Mouse (Mus musculus) megakaryocyte, embryonic 14.5 days (primary cell): ENCODE measurements around the gene Focad. TPM values are rescaled to one million over a fixed set of nuclear protein-coding genes. Genes with fewer than 3 reads are reported as not detected.

Source experiments
- H3K27me3 ChIP-seq: replicated peaks from 2 replicates; pipeline ENCODE3; 2012; ENCODE audit warnings: inconsistent platforms
- H3K36me3 ChIP-seq: replicated peaks from 2 replicates; pipeline ENCODE3; 2012; ENCODE audit warnings: low read length, inconsistent platforms, mixed read lengths
- H3K4me1 ChIP-seq: 2 replicates; pipeline ENCODE4 v1.6.1; 2012; ENCODE audit warnings: inconsistent platforms
- H3K4me3 ChIP-seq: replicated peaks from 2 replicates; pipeline ENCODE3; 2012; ENCODE audit warnings: moderate library complexity, mild to moderate bottlenecking, inconsistent platforms
- H3K9me3 ChIP-seq: 2 replicates; pipeline ENCODE4 v1.6.1; 2012; ENCODE audit warnings: inconsistent platforms
- FLI1 ChIP-seq: IDR thresholded peaks from 2 replicates; pipeline ENCODE4 v1.6.1; 2012; ENCODE audit warnings: low read length, inconsistent platforms, mixed read lengths
- GATA1 ChIP-seq: IDR thresholded peaks from 3 replicates; pipeline ENCODE4 v1.6.1; 2012; ENCODE audit warnings: mixed read lengths, low read length, inconsistent platforms, borderline replicate concordance
- polyA plus RNA-seq: library from polyadenylated mRNA; stranded (reverse); fragments of >175 nt; gene quantifications from 2 replicates; pipeline ENCODE4 v1.2.3, GENCODE M21; 2012; ENCODE audit warnings: low replicate concordance; ENCODE audit not compliant: insufficient read depth

Gene Focad
- polyA plus RNA-seq, 1 experiment = 2.8 TPM

DNA sequence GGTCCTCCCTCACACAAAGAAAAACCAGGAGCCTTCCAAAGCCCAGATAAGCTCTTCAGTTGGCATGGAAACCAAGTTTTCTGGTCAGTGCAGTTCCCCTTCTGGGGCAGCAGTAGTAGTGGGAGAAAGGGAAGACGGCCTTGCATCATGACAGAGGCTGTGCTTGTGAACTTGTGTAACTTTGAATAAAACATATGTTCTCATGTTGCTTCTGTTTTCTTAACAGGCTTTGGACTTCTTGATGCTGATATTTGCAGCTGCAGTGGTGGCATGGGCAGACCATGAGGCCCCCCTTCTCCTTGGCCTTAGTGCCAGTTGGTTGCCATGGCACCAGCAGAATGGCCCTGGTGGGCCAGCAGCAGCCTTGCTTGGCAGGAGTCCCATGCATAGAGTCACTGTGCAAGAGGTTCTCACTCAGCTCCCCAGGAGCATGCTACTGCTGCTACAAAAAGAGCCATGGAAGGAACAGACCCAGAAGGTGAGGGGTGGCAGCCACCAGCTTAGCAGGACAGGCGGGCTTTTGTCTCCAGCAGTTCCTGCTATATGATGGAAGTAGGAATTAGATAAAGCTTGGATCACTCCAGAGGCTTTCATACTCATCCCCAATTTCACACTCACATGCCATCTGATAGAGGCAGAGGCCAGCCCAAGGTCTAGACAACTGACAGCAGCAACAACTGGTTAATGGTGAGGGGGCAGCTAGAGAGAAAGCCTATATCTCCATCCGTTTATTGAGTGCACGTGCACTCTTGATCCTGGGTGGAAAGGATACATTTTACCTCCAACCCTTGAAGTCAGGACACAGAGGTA, 312.7 kb downstream of the Focad start:
- no peak for TF ChIP-seq GATA1
- no peak for TF ChIP-seq FLI1
- Histone ChIP-seq H3K27me3 (no peaks in the 10 kb centered on the region), H3K4me3 (no peak overlapping the region), H3K4me1 (peaks cover 12% of the 10 kb centered on the region), H3K9me3 (no peaks in the 10 kb centered on the region), H3K36me3 (peaks cover 66% of the 10 kb centered on the region)

DNA sequence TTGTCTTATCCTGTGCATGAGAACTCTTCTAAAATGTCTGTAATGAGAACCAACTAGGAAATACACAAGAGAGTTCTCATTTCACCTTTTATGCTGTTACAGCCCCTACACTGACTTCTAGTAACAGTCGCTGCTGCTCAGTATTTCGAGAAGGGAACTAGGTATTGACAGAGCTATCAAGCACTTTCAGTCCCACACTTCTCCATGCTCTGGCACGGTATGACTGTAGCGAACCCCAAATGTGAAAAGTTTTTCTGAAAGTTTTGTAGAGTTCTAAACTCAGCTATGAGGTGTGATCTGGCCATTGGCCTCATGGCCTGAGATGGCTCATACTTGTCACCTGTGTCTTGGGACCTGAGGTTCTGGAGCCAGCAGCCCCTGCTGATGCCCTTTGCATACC, 314.9 kb downstream of the Focad start:
- Histone ChIP-seq H3K4me1 (peaks cover 14% of the 10 kb centered on the region), H3K36me3 (peaks cover 76% of the 10 kb centered on the region)
- TF ChIP-seq FLI1 (no peak), GATA1 (no peak)

DNA sequence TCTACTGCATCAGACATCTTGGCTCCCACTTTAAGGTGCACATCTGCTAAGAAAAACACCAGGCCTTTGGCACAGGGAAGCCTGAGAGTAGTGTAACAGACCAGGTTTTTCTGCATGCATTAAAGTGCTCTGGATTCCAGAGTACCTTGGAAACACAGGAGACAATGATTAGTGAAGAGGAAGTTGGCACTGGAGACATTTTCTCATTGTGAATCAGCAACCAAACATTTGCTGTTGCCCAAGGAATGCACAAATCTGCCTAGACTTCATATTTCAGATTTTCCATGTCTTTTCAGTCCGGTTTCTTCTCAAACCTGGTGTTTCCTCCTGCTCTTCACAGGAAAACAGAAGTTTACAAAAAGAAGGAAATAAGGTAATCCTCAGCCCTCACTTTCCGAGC, 317.9 kb downstream of the Focad start:
- no peaks in the 10 kb centered on the region for H3K27me3 ChIP-seq
- H3K9me3 ChIP-seq = no peaks in the 10 kb centered on the region
- no peak overlapping the region for H3K4me3 ChIP-seq
- peaks cover 32% of the 10 kb centered on the region for H3K4me1 ChIP-seq
- H3K36me3 ChIP-seq = peaks cover 100% of the 10 kb centered on the region
- no peak for TF ChIP-seq FLI1
- no peak for TF ChIP-seq GATA1

More for the DNA sequence above, 314.9 kb downstream of the Focad start:
- no peaks in the 10 kb centered on the region for H3K9me3 ChIP-seq
- H3K27me3 ChIP-seq = no peaks in the 10 kb centered on the region
- H3K4me3 ChIP-seq = no peak overlapping the region

DNA sequence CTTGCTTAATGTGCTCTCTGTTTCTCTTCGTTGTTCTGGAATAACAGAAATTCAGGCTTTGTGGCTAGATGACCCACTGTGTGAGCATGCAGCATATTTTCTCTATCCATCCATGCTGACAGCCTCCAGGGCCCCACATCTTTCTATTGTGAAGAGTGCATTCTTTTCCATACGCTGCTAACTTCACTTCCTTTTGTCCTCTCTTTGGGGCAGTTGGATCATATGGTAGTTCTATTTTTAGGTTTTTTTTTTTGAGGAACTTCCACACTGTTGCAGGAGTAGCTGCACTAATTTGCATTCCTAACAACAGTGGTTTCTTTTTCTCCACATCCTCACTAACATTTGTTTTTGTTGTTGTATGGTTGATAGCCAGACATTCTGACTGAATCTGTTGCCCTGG, 320.6 kb downstream of the Focad start:
- H3K4me3 ChIP-seq = no peak overlapping the region

DNA sequence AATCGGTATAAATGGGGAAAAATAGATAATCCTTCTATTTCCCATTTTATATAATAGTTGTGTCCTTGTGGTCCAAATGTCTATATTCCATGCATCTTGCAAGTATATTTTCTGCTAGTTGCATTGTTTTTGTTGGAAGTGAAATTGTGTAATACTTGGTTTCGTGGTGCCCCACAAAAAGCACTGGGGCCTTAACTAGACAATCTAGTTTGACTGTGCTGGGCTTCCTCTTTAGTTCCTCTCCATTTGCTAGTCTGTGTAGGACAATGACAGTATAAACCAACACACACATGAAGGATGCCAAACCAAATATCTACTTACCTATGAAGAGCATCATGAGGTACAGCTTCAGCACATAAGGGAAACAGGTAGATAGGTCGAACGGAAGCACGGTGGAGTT, 324.9 kb downstream of the Focad start:
- peaks cover 98% of the 10 kb centered on the region for H3K36me3 ChIP-seq
- H3K4me3 ChIP-seq = no peak overlapping the region
- H3K4me1 ChIP-seq = peaks cover 37% of the 10 kb centered on the region
- H3K27me3 ChIP-seq = no peaks in the 10 kb centered on the region
- H3K9me3 ChIP-seq = no peaks in the 10 kb centered on the region
- TF ChIP-seq GATA1 (no peak), FLI1 (no peak)

More for the DNA sequence above, 320.6 kb downstream of the Focad start:
- TF ChIP-seq GATA1 (no peak), FLI1 (no peak)
- Histone ChIP-seq H3K9me3 (no peaks in the 10 kb centered on the region), H3K36me3 (peaks cover 100% of the 10 kb centered on the region), H3K4me1 (peaks cover 38% of the 10 kb centered on the region), H3K27me3 (no peaks in the 10 kb centered on the region)

DNA sequence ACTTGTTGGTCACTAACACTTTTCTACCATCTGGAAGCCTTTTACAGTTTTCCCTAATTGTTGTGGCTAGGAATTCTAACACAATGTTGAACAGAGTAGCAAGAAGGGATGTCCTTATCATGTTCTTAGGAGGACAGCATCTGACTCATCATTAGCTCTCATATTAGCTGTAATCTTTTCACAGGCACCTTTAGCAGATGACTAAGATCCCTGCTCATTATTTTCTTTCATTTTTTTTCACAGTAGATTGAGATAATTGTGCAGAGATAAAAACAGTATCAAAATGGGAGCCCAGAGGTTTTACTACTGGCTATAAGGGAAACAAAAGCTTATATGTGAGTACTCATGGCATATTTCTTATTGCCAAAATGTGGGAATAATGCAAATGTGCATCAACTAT, 330.1 kb downstream of the Focad start:
- H3K36me3 ChIP-seq = peaks cover 97% of the 10 kb centered on the region
- H3K9me3 ChIP-seq = no peaks in the 10 kb centered on the region
- H3K27me3 ChIP-seq = no peaks in the 10 kb centered on the region
- H3K4me3 ChIP-seq = no peak overlapping the region
- TF ChIP-seq FLI1 (no peak), GATA1 (no peak)
- peaks cover 27% of the 10 kb centered on the region; the same call in 1 of the 2 replicates for H3K4me1 ChIP-seq

DNA sequence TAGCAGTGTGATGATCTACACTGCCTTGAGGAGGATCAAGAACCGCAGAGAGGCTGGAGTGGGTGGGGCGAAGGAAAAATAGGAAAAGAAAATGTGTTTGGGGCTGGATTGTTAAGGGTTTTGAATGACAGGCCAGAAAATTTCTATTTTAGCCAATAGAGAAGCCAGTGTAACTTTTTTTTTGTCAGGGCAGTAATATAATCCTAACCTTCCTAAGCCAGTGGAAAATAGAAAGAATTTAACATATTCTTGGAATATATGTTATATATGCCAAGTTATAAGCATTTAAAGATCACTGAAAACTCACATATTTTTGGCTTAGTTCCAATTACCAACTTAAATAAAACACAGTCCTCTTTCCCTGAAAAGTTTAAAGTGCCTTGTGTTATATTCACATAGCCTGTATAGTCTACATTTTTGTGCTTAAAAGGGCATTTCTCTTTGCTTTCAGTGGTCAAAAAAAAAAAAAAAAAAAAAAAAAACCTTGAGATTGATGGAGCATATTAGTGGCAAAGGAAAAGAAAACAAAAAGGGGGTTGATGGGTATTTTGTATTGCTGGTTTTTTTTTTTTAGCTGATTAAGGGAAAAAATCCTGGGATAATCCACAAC, 333.3 kb downstream of the Focad start:
- H3K36me3 ChIP-seq = peaks cover 99% of the 10 kb centered on the region
- no peak overlapping the region for H3K4me3 ChIP-seq
- no peaks in the 10 kb centered on the region for H3K27me3 ChIP-seq
- no peaks in the 10 kb centered on the region for H3K9me3 ChIP-seq
- no peak for TF ChIP-seq GATA1
- no peak for TF ChIP-seq FLI1
- peaks cover 21% of the 10 kb centered on the region; the same call in 1 of the 2 replicates for H3K4me1 ChIP-seq

DNA sequence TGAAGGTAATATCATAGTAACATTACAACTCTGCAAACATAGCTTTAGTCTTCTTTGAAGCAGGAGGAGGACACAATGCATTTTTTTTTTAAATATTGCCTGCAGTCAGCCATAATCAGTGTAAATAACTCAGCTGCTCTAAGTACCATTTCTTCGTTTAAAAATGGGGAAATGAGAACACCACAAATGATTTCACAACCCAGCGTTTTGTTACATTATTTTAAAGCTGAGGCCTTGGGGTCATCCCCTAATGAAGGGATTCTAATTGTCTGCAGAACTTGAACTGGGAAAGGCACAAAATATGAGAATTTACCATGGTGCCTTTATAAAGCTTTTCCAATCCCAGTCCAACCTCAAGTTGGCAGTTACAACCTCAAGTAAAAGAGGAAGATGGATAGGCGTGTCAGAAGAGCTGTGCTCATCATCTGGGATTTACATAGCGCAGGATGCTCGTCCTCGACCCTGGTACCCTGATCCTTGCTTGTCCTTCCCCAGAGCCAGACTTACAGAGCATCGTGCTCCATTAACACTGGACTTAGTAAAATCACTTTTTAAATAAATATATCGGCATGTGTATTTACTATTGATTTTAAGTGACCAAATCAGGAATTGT, 338.1 kb downstream of the Focad start:
- TF ChIP-seq FLI1 = no peak
- TF ChIP-seq GATA1 = no peak
- no peaks in the 10 kb centered on the region for H3K9me3 ChIP-seq
- no peak overlapping the region for H3K4me3 ChIP-seq
- H3K36me3 ChIP-seq = peaks cover 96% of the 10 kb centered on the region
- H3K4me1 ChIP-seq = peaks cover 32% of the 10 kb centered on the region
- no peaks in the 10 kb centered on the region for H3K27me3 ChIP-seq

DNA sequence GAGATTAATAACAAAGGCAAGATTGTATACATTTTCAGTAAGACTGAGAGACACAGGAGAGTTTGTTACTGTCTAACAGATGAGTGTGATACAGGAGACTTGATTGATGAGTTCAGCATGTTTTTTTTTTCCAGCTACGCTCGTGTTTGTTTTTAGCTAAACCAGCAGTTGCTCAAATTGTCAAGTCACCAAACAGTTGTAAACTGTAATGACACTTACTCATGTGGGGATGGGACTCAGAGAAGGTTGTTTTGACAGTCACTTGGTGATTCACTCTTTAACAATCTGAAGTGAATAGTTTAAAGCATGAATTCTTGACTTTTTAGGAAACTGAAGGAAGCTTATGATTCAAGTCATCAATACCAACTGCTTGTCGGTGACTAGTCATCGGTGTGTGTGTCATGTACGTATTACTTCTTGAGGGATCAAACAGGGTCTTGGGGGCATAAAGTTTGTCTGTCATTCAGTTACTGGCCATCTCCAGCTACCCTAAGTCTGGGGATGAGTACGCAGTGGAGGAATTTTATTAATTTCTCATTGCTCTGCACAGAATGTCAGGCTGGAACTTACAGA, 342.2 kb downstream of the Focad start:
- Histone ChIP-seq H3K4me1 (peaks cover 69% of the 10 kb centered on the region), H3K4me3 (peak overlapping the region; percentile 68), H3K36me3 (peaks cover 61% of the 10 kb centered on the region), H3K9me3 (no peaks in the 10 kb centered on the region), H3K27me3 (no peaks in the 10 kb centered on the region)
- TF ChIP-seq FLI1 (no peak), GATA1 (no peak)
